Mouse (Mus musculus): Measurements from ENCODE around the gene Ino80e. TPM values are rescaled to one million over a fixed set of nuclear protein-coding genes. Genes with fewer than 3 reads are reported as not detected.

Ino80e gene
- polyA plus RNA-seq, 1 experiment from 2014 or later, result 105 TPM

DNA sequence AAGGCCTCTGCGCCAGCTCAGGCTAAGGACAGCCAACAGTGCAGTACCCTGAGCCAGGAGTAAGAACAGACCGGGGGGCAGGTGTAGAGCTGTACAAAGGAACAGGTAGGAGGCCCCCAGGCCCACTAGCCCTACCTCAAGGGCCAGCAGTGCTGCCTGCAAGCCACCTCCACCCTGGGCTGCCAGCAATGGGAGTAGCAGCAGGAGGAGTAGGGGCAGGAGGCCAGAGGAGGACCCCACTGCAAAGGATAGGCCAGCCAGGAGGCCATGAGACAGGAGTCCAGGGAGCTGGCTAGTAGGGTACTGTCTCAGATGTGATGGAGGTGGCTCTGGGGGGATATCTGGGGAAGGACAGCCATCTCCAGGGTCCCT, 8.3 kb upstream of the Ino80e start:
- no peaks in the 10 kb centered on the region for H3K27me3 ChIP-seq (ENCODE audit: insufficient read depth, poor library complexity, severe bottlenecking)
- DNase-seq (ENCODE audit: low spot score), result no peak
- H3K27ac ChIP-seq, result no peak overlapping the region
- H3K36me3 ChIP-seq, result peaks cover 100% of the 10 kb centered on the region
- no peak overlapping the region for H3K4me3 ChIP-seq
- no peaks in the 10 kb centered on the region for H3K9me3 ChIP-seq
- WGBS, result 98% methylated on average over 2 of the region's 2 CpGs
- H3K4me1 ChIP-seq (replicated peaks), result no peaks in the 10 kb centered on the region

DNA sequence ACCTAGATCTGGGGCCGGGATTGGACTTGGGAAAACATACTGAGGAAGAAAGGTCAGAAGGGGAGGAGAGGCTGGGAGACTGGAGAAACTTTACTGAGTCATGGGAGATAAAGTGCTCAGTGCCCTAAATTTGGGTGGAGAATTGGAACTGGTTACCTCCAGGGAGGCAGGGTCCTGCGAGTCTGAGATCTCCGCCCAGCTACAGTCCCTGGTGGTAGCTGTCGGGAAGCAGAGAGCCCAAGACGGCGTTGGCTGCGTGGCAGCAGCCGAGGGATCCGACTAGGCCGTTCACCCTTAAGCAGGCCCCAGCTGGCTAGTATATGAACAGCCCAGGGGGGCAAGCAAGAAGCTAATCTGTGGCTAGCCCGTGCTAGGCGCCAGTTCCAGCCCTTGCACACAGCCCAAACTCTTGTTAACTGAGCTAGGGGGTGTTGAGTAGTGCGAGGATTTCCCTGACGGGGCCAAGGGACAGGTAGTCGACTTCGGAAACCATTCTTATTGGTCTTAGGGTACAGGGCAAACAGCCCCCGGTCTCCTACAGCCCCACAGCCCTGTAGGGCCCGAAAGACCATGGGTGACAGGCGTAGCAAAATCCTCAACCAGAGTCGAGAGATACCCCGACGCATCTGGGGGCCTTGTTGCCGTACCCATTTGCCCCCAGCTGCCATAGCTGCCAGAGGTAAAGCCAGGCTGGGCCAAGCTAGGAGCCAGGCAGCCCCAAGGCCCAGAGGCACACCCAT, 7.8 kb upstream of the Ino80e start:
- WGBS, result 93% methylated on average over 23 of the region's 23 CpGs
- Histone ChIP-seq H3K4me1 (replicated peaks) (no peaks in the 10 kb centered on the region), H3K36me3 (peaks cover 100% of the 10 kb centered on the region), H3K27ac (no peak overlapping the region), H3K27me3 (ENCODE audit: insufficient read depth, poor library complexity, severe bottlenecking) (no peaks in the 10 kb centered on the region), H3K4me3 (no peak overlapping the region; the same call in 1 of the 2 replicates), H3K9me3 (no peaks in the 10 kb centered on the region)
- DNase-seq (ENCODE audit: low spot score), result no peak

DNA sequence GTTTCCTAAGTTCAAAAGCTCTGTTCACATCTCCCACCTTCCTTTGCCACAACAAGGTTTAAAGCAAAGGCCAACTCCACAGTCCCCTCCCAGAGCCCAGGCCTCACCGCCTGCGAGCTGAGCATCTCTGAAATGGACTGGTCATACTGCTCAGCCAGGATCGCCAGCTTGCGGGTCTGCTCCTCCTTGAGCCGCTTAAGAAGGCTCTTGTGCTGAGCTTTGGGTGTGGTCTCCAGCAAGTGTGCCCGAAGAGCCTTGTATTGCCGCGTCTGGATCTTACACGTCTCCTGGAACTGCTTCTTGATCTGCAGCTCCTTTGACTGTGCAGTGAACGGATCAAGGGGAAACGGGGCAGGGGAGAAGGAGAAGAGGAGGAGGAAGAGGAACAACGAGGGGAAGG, 5.8 kb upstream of the Ino80e start:
- Histone ChIP-seq H3K27ac (no peak overlapping the region), H3K27me3 (ENCODE audit: insufficient read depth, poor library complexity, severe bottlenecking) (no peaks in the 10 kb centered on the region), H3K9me3 (no peaks in the 10 kb centered on the region), H3K4me3 (no peak overlapping the region), H3K4me1 (replicated peaks) (peaks cover 18% of the 10 kb centered on the region), H3K36me3 (peaks cover 99% of the 10 kb centered on the region)
- WGBS, result 89% methylated on average over 12 of the region's 12 CpGs
- DNase-seq (ENCODE audit: low spot score), result no peak

DNA sequence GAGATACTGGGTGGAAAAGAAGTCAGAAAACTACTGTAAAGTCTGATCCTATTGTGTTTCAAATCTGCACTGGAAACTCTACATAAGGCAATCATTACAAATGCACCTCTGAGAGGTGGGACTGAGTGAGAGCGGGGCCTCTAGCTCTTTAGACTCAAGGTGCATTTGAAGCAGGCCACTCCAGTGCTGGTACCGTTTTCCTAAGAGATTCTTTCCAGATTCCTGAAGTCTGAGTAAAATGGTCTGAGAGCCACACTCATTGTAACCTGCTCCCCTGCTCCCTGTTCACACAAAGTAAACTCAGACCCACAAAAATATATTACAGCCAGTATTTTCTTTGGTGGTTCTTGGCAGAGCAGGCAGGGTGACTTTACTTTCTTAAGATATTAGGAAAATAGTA, 5.4 kb upstream of the Ino80e start:
- Histone ChIP-seq H3K36me3 (peaks cover 94% of the 10 kb centered on the region), H3K27ac (no peak overlapping the region), H3K4me3 (no peak overlapping the region), H3K4me1 (replicated peaks) (peaks cover 23% of the 10 kb centered on the region), H3K27me3 (ENCODE audit: insufficient read depth, poor library complexity, severe bottlenecking) (no peaks in the 10 kb centered on the region), H3K9me3 (no peaks in the 10 kb centered on the region)
- WGBS, result 91% methylated on average over 2 of the region's 2 CpGs
- no peak for DNase-seq (ENCODE audit: low spot score)

DNA sequence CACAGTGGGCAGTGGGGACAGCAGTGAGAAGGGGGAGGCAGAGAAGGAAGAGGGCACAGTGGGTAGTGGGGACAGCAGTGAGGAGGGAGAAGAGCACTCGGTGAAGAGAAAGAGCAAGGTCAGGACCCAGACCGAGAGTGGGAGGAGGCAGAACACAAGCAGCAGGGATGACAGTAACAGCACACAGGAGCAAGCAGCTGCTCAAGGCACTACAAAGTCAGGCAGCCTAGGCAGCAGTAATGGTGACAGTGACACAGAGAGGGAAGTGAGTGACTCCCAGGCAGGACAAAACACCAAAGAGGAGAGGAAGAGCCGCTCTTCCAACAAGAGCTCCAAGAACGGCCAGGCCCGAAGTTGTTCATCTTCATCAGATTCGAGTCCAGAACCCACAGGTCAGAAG, 1.6 kb upstream of the Ino80e start:
- Histone ChIP-seq H3K27ac (peak overlapping the region; percentile 95), H3K9me3 (no peaks in the 10 kb centered on the region), H3K4me3 (peak overlapping the region; percentile 68), H3K4me1 (replicated peaks) (peaks cover 36% of the 10 kb centered on the region), H3K27me3 (ENCODE audit: insufficient read depth, poor library complexity, severe bottlenecking) (no peaks in the 10 kb centered on the region), H3K36me3 (peaks cover 77% of the 10 kb centered on the region)
- 62% methylated on average over 6 of the region's 6 CpGs for WGBS
- DNase-seq (ENCODE audit: low spot score), result no peak

DNA sequence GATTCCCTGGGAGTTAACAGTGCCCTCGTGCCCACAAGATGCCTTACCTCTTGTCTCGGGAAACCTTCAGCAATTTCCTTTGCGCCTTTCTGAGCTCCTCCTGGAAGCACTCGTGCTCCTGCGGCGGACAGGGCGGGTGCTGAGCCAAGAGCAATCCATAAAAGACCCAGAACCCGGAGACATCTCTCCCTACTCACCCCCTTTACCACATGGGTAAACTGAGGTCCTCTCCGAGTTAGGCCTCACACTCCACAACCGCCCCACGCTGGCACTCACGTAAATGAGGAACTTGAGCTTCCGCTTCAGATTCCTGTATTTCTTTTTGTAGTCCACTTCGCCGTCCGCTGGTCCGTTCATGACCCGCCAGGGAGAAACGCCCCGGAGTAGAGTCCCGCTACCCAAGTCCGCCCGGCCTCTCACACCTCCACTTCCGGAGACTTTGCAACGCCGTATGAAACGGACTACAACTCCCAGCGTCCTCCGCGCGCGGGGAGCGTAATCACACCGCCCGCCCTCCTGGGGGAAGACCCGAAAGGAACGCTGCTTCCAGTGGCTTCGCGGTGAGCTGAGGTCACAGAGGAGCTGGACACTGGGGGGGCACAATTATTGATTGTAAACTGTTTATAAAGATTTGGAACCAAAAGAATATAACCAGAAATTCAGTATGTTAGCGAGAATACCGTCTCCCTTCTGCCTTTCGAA, 597 bp downstream of the Ino80e start, which contains the start of gene Hirip3:
Gene Hirip3, plus strand, starts transcription at position 544 of the 702 bp plus-strand sequence.
- Histone ChIP-seq H3K36me3 (peaks cover 77% of the 10 kb centered on the region), H3K9me3 (no peaks in the 10 kb centered on the region), H3K4me1 (replicated peaks) (peaks cover 39% of the 10 kb centered on the region), H3K27me3 (ENCODE audit: insufficient read depth, poor library complexity, severe bottlenecking) (no peaks in the 10 kb centered on the region), H3K27ac (peak within 1 kb of the TSS; percentile 95), H3K4me3 (peak within 1 kb of the TSS; percentile 68)
- peak; percentile 94 for DNase-seq (ENCODE audit: low spot score)
- WGBS, result 3% methylated on average over 42 of the region's 42 CpGs

DNA sequence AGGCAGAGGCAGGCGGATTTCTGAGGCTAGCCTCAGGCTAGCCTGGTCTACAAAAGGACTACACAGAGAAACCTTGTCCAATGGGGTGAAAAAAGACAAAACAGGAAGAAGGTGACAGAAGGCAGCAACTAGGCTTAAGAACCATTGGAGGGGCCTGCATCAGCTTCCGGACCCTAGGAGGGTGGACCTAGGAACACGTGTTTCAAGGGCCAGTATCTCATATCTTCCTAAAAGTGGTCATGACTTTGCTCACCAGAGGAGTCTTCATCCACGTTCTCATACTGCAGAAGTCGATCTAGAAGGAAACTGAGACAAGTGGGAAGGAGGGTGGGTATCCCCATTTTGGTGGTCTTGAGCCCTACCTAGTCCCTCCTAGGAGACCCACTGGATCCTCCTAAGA, 1.2 kb downstream of the Ino80e start:
- peak overlapping the region; percentile 68 for H3K4me3 ChIP-seq
- peaks cover 77% of the 10 kb centered on the region for H3K36me3 ChIP-seq
- WGBS, result 77% methylated on average over 5 of the region's 5 CpGs
- no peaks in the 10 kb centered on the region for H3K27me3 ChIP-seq (ENCODE audit: insufficient read depth, poor library complexity, severe bottlenecking)
- H3K9me3 ChIP-seq, result no peaks in the 10 kb centered on the region
- DNase-seq (ENCODE audit: low spot score), result no peak
- peaks cover 39% of the 10 kb centered on the region for H3K4me1 ChIP-seq (replicated peaks)
- peak overlapping the region; percentile 95 for H3K27ac ChIP-seq

DNA sequence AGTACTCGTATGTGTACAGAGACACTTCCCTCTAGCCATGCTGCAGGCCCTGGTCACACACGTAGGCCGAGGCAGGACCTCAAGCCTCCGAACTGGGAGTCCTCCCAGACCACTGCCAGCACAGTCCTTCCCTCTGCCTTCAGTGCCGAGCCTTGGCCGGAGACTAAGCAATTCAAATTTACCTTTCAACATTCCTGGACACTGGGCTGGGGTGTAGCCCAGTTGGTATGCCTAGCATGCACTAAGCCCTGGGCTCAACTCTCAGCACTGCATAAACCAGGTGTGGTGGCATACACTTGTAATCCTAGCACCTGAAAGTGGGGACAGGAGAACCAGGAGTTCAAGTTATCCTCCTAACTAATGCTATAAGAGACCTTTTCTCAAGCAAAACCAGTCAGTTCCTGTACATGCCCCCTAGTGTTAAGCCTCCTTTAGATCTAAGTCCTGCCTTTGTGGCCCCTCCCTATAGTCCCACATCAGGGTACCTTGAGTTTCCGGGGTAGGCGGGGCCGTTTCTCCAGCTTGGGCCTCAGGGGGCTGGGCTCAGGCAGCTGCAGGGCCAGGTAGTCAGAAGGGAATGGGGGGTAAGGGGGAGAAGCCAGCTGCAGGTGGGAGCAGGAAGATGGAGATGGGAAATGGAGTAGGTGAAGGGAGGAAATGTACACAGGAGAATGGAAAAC, 5.3 kb downstream of the Ino80e start:
- Histone ChIP-seq H3K36me3 (peaks cover 89% of the 10 kb centered on the region), H3K27me3 (ENCODE audit: insufficient read depth, poor library complexity, severe bottlenecking) (no peaks in the 10 kb centered on the region), H3K27ac (no peak overlapping the region), H3K9me3 (no peaks in the 10 kb centered on the region), H3K4me1 (replicated peaks) (peaks cover 19% of the 10 kb centered on the region), H3K4me3 (no peak overlapping the region)
- 80% methylated on average over 9 of the region's 9 CpGs for WGBS
- no peak for DNase-seq (ENCODE audit: low spot score)

DNA sequence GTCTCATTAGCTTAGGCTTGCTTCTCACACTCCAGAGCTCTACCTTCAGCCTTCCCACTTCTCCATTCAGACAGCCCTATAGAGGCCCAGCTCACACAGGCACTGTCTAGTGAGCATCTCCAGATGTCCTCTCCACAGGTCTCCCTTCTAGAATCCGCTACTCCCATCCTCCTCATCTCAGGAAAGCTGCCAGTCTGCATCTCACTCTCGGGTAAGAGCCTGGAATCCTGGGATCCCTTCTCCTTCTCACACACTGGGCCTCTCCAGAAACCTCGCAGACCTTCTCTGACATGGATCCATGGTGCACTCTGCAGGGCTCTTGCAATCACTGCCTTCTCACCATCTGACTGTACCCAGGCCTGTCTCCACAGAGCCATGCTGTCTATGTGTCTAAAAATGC, 6.5 kb downstream of the Ino80e start:
- no peak overlapping the region for H3K27ac ChIP-seq
- peaks cover 98% of the 10 kb centered on the region for H3K36me3 ChIP-seq
- no peaks in the 10 kb centered on the region for H3K9me3 ChIP-seq
- peaks cover 9% of the 10 kb centered on the region for H3K27me3 ChIP-seq (ENCODE audit: insufficient read depth, poor library complexity, severe bottlenecking)
- H3K4me3 ChIP-seq, result no peak overlapping the region
- peaks cover 22% of the 10 kb centered on the region for H3K4me1 ChIP-seq (replicated peaks)
- WGBS, result 89% methylated on average over 3 of the region's 3 CpGs
- no peak for DNase-seq (ENCODE audit: low spot score)

DNA sequence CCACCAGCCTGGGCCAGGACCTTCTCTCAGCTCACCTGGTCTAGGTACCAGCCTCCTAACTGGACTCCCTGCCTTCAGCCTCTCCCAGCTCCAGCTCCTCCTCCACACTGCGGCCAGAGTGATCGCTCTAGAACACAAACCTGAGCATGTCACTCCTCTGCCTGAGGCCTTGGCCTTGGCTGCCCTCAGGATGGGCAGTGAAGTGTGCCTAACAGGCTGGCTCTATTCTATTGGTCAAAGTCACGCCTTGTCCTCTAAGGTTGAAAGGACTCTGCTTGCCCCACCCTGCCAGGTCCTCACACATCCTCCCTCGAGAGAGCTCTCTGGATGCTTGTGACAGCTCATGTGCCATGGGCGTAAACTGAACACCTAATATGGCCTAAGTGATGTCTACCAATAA, 8.7 kb downstream of the Ino80e start:
- WGBS, result 95% methylated on average over 5 of the region's 5 CpGs

DNA sequence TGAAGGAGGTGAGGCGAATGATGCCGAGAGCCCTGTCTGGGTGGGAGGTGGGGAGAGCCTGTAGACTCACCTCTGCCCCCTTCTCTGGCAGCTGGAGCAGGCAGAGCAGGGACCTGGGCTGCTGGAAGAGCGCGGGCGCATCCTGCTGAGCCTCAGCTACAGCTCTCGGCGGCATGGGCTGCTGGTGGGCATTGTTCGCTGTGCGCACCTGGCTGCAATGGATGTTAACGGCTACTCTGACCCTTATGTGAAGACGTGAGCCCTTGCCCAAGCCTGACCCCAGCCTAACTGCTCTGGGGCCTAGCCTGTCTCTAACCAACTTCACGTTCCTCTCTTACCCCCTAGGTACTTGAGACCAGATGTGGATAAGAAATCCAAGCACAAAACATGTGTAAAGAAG, 11.0 kb downstream of the Ino80e start:
- no peaks in the 10 kb centered on the region for H3K9me3 ChIP-seq
- H3K4me3 ChIP-seq, result no peak overlapping the region
- H3K36me3 ChIP-seq, result peaks cover 57% of the 10 kb centered on the region
- H3K27me3 ChIP-seq (ENCODE audit: insufficient read depth, poor library complexity, severe bottlenecking), result peaks cover 49% of the 10 kb centered on the region
- DNase-seq (ENCODE audit: low spot score), result no peak
- 32% methylated on average over 12 of the region's 12 CpGs for WGBS
- H3K4me1 ChIP-seq (replicated peaks), result peaks cover 50% of the 10 kb centered on the region
- 0 out of 2 replicates have a peak overlapping the region, but pooled peaks have one; percentile 24 for H3K27ac ChIP-seq

More for the DNA sequence above, 8.7 kb downstream of the Ino80e start:
- peaks cover 36% of the 10 kb centered on the region for H3K4me1 ChIP-seq (replicated peaks)
- H3K27me3 ChIP-seq (ENCODE audit: insufficient read depth, poor library complexity, severe bottlenecking), result peaks cover 31% of the 10 kb centered on the region
- no peak overlapping the region for H3K4me3 ChIP-seq
- no peak for DNase-seq (ENCODE audit: low spot score)
- H3K27ac ChIP-seq, result no peak overlapping the region
- H3K36me3 ChIP-seq, result peaks cover 80% of the 10 kb centered on the region
- H3K9me3 ChIP-seq, result no peaks in the 10 kb centered on the region

DNA sequence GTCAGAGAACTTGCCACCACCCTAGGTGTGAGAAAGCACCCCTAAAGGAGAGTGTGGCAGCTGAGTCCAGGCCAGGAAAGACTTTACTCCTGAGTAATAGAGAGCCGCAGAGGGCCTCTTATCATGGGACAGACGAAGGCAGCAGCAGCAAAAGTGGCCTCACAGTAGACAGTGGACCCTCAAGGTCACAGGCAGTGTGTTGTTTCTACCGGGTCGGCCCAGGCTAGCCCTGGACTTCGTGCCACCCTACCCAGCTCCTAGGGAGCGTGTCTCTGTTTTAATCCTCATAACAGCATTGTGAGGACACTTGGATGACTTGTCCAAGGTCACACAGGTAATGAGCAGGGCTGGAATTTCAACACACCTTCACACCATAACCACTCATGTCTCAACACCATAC, 12.0 kb downstream of the Ino80e start:
- Histone ChIP-seq H3K4me1 (replicated peaks) (peaks cover 50% of the 10 kb centered on the region), H3K9me3 (no peaks in the 10 kb centered on the region), H3K36me3 (peaks cover 47% of the 10 kb centered on the region), H3K27me3 (ENCODE audit: insufficient read depth, poor library complexity, severe bottlenecking) (peaks cover 49% of the 10 kb centered on the region), H3K4me3 (no peak overlapping the region), H3K27ac (no peak overlapping the region)
- DNase-seq (ENCODE audit: low spot score), result no peak
- WGBS, result 93% methylated on average over 6 of the region's 6 CpGs

DNA sequence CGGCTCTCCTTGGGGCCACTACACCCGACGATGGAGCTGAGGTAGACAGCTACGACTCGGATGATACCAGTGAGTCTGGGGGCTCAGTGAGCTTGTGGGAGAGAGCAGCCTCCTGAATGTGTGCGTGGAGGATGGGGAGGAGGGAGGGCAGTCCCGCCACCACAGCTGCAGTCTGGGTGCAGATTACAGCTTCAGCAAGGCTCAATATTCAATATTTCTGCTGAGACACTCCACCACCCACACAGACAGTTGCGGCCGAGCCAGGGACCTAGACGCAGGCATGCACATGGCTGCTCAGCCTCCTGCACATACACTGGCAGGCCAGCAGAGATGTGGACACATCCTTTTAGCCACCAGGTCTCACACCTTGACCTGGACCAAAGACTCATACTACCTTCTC, 13.4 kb downstream of the Ino80e start:
- DNase-seq (ENCODE audit: low spot score), result no peak
- Histone ChIP-seq H3K9me3 (no peaks in the 10 kb centered on the region), H3K4me1 (replicated peaks) (peaks cover 50% of the 10 kb centered on the region), H3K4me3 (peak overlapping the region; percentile 73), H3K36me3 (peaks cover 33% of the 10 kb centered on the region), H3K27ac (peak overlapping the region; percentile 85), H3K27me3 (ENCODE audit: insufficient read depth, poor library complexity, severe bottlenecking) (peaks cover 49% of the 10 kb centered on the region)
- WGBS, result 26% methylated on average over 10 of the region's 10 CpGs
